Mouse (Mus musculus) retina, postnatal 7 days (tissue): Measurements from ENCODE around the gene Gm49337.

Experiments
- DNase-seq: peaks from one replicate; pipeline ENCODE4 v3.0.0-alpha.2; 2012; ENCODE audit warnings: low read depth, low spot score

Gm49337 gene

GRCm38 (mm10) chr4:116173072-116173471 lies at the start of gene Gm49337, which contains the start of gene 1700042G07Rik:
TSS of gene Gm49337 (plus strand) at chr4:116173384.
TSS of gene 1700042G07Rik (plus strand) at chr4:116173372.
- no peak for DNase-seq

- peak; percentile 92 for DNase-seq
Observed at GRCm38 (mm10) chr4:116123602-116124519, 49.3 kb upstream of the Gm49337 start, which contains the start of the genes Rad54l and Pomgnt1. TSS of gene Rad54l (minus strand) at chr4:116123690. TSS of gene Pomgnt1 (plus strand) at chr4:116123840.

- no peak for DNase-seq
Observed at GRCm38 (mm10) chr4:116125803-116126386, 47.3 kb upstream of the Gm49337 start.

GRCm38 (mm10) chr4:116127956-116128355 lies 45.2 kb upstream of the Gm49337 start:
- no peak for DNase-seq

- no peak for DNase-seq
Observed at GRCm38 (mm10) chr4:116133126-116133525, 40.1 kb upstream of the Gm49337 start.

GRCm38 (mm10) chr4:116134990-116135389 lies 38.2 kb upstream of the Gm49337 start:
- peak; percentile 36 for DNase-seq

- no peak for DNase-seq
Observed at GRCm38 (mm10) chr4:116137421-116137996, 35.7 kb upstream of the Gm49337 start.

GRCm38 (mm10) chr4:116140801-116141574 lies 32.2 kb upstream of the Gm49337 start:
- no peak for DNase-seq

GRCm38 (mm10) chr4:116141736-116142135 lies 31.4 kb upstream of the Gm49337 start:
- DNase-seq, result no peak

- no peak for DNase-seq
Observed at GRCm38 (mm10) chr4:116142269-116142668, 30.9 kb upstream of the Gm49337 start.

- no peak for DNase-seq
Observed at GRCm38 (mm10) chr4:116143317-116143811, 29.8 kb upstream of the Gm49337 start.

GRCm38 (mm10) chr4:116143891-116144717 lies 29.1 kb upstream of the Gm49337 start:
- DNase-seq, result no peak

- no peak for DNase-seq
Observed at GRCm38 (mm10) chr4:116149812-116150155, 23.4 kb upstream of the Gm49337 start.

GRCm38 (mm10) chr4:116150156-116150861 lies 22.9 kb upstream of the Gm49337 start:
- peak; percentile 53 for DNase-seq

GRCm38 (mm10) chr4:116150862-116151221 lies 22.3 kb upstream of the Gm49337 start:
- DNase-seq, result no peak

- DNase-seq, result no peak
Observed at GRCm38 (mm10) chr4:116151238-116151637, 21.9 kb upstream of the Gm49337 start, which contains the start of gene Lurap1. TSS of gene Lurap1 (minus strand) at chr4:116151338.

GRCm38 (mm10) chr4:116152702-116153101 lies 20.5 kb upstream of the Gm49337 start:
- DNase-seq, result no peak

GRCm38 (mm10) chr4:116157882-116158281 lies 15.3 kb upstream of the Gm49337 start:
- DNase-seq, result no peak

- no peak for DNase-seq
Observed at GRCm38 (mm10) chr4:116159912-116160311, 13.3 kb upstream of the Gm49337 start.

GRCm38 (mm10) chr4:116160769-116161168 lies 12.4 kb upstream of the Gm49337 start:
- DNase-seq, result no peak
